Mouse (Mus musculus): ENCODE results near the gene Slc17a2. TPM values are rescaled to one million over a fixed set of nuclear protein-coding genes. Genes with fewer than 3 reads are reported as not detected.

Slc17a2 gene
- 1.4 and 3.4 TPM in 2 replicates for polyA plus RNA-seq (2015; fragmentation: Nextera tagmentation; extraction: Ambion mirVana)

- H3K9ac ChIP-seq (replicated peaks; ENCODE audit: low read depth), result no peak within 1 kb of the TSS
These were observed at the start of gene Slc17a2 for GRCm38 (mm10) chr13:23806422-23807052. Slc17a2 (plus strand) TSS chr13:23806993.

DNA sequence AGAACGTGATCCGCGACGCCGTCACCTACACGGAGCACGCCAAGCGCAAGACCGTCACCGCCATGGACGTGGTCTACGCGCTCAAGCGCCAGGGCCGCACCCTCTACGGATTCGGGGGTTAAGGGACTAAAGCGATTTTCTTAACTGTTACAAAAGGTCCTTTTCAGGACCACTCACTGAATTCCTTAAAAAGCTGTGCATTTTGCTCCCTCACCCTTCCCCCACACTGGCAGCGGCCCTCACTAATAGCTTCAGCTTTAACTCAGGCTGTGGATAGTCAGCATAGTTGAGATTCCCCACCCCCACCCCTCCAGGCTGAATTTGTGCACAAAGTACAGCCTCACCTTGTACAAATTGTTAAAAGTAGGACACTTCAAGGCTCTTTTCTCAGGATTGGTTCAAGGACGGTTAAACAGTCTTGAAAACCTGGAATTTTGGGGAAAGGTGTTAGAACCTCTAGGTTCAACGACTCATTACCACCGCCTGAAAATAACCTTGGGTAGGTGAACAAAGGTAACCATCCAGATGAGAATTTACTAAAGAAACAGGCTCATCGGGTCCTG lies 49.5 kb upstream of the Slc17a2 start:
- ATAC-seq, result peak; percentile 29
- peak overlapping the region; percentile 12; the same call in 1 of the 2 replicates for H3K9ac ChIP-seq (replicated peaks; ENCODE audit: low read depth)
- WGBS, result under 1% methylated on average over 15 of the region's 23 CpGs
- H3K4me3 ChIP-seq (ENCODE audit: low read depth, low read length), result peak overlapping the region; percentile 31
- peaks cover 4% of the 10 kb centered on the region; the same call in 1 of the 2 replicates for H3K4me1 ChIP-seq (ENCODE audit: insufficient read depth, low read depth, low read length)
- H3K36me3 ChIP-seq (ENCODE audit: insufficient read depth, low read length), result no peaks in the 10 kb centered on the region
- H3K27ac ChIP-seq (ENCODE audit: low read length), result peak overlapping the region; percentile 85
- peak; percentile 76 for DNase-seq (ENCODE audit: low spot score)
- H3K27me3 ChIP-seq (replicated peaks; ENCODE audit: insufficient read depth, low read length), result no peaks in the 10 kb centered on the region
- TF ChIP-seq EP300 (IDR thresholded peaks at IDR 0.05) (peak; percentile 62), CTCF (IDR thresholded peaks at IDR 0.05) (no peak)
- H3K9me3 ChIP-seq (ENCODE audit: low read length), result no peaks in the 10 kb centered on the region
- H3K4me2 ChIP-seq (replicated peaks; ENCODE audit: low read depth, low read length), result peak overlapping the region; percentile 56

More at GRCm38 (mm10) chr13:23806422-23807052, at the start of gene Slc17a2:
- no peak within 1 kb of the TSS for H3K4me3 ChIP-seq (ENCODE audit: low read depth, low read length)
- no peaks in the 10 kb centered on the region for H3K27me3 ChIP-seq (replicated peaks; ENCODE audit: insufficient read depth, low read length)
- no peak for TF ChIP-seq CTCF (IDR thresholded peaks at IDR 0.05)
- TF ChIP-seq EP300 (IDR thresholded peaks at IDR 0.05), result peak; percentile 34; the same call in 1 of the 2 replicates
- H3K36me3 ChIP-seq (ENCODE audit: insufficient read depth, low read length), result no peaks in the 10 kb centered on the region
- no peak within 1 kb of the TSS for H3K27ac ChIP-seq (ENCODE audit: low read length)
- H3K4me2 ChIP-seq (replicated peaks; ENCODE audit: low read depth, low read length), result no peak within 1 kb of the TSS
- H3K9me3 ChIP-seq (ENCODE audit: low read length), result no peaks in the 10 kb centered on the region
- WGBS, result 56% methylated on average over 15 of the region's 15 CpGs
- DNase-seq (ENCODE audit: low spot score), result peak; percentile 49
- H3K4me1 ChIP-seq (ENCODE audit: insufficient read depth, low read depth, low read length), result no peaks in the 10 kb centered on the region
- ATAC-seq, result peak; percentile 82

DNA sequence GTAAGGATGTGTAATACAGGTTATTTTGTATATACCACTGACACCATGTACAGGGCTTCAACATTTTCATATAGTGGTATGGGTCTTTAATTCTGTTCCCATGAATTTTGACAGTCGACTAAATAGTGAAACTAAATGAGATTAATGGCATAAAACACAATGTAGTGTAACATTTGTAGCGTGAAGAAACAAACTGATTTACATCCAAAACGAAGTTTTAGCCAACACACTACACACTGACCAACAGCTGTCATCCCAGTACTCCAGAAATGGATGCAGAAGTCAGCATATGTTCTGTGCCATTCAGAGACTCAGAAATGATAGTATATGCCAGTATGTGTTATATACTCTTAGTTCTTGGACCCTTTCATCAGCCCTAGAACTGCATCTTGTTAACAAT lies 48.9 kb upstream of the Slc17a2 start:
- peak overlapping the region; percentile 85; the same call in 1 of the 2 replicates for H3K27ac ChIP-seq (ENCODE audit: low read length)

GRCm38 (mm10) chr13:23759251-23759771 lies 47.5 kb upstream of the Slc17a2 start:
- H3K27me3 ChIP-seq (replicated peaks; ENCODE audit: insufficient read depth, low read length), result no peaks in the 10 kb centered on the region
- H3K9ac ChIP-seq (replicated peaks; ENCODE audit: low read depth), result no peak overlapping the region
- TF ChIP-seq EP300 (IDR thresholded peaks at IDR 0.05), result no peak
- TF ChIP-seq CTCF (IDR thresholded peaks at IDR 0.05), result no peak
- no peak overlapping the region for H3K4me2 ChIP-seq (replicated peaks; ENCODE audit: low read depth, low read length)
- no peak overlapping the region for H3K27ac ChIP-seq (ENCODE audit: low read length)
- no peaks in the 10 kb centered on the region for H3K9me3 ChIP-seq (ENCODE audit: low read length)
- no peaks in the 10 kb centered on the region for H3K36me3 ChIP-seq (ENCODE audit: insufficient read depth, low read length)
- DNase-seq (ENCODE audit: low spot score) (no peak), ATAC-seq (no peak)
- WGBS, result 85% methylated on average over 3 of the region's 3 CpGs
- no peak overlapping the region for H3K4me3 ChIP-seq (ENCODE audit: low read depth, low read length)
- H3K4me1 ChIP-seq (ENCODE audit: insufficient read depth, low read depth, low read length), result peaks cover 10% of the 10 kb centered on the region

More for the DNA sequence above, 48.9 kb upstream of the Slc17a2 start:
- TF ChIP-seq CTCF (IDR thresholded peaks at IDR 0.05), result no peak
- no peak for TF ChIP-seq EP300 (IDR thresholded peaks at IDR 0.05)
- Histone ChIP-seq H3K9ac (replicated peaks; ENCODE audit: low read depth) (no peak overlapping the region), H3K4me3 (ENCODE audit: low read depth, low read length) (no peak overlapping the region), H3K36me3 (ENCODE audit: insufficient read depth, low read length) (no peaks in the 10 kb centered on the region), H3K27me3 (replicated peaks; ENCODE audit: insufficient read depth, low read length) (no peaks in the 10 kb centered on the region), H3K4me1 (ENCODE audit: insufficient read depth, low read depth, low read length) (peaks cover 4% of the 10 kb centered on the region; the same call in 1 of the 2 replicates), H3K4me2 (replicated peaks; ENCODE audit: low read depth, low read length) (no peak overlapping the region), H3K9me3 (ENCODE audit: low read length) (no peaks in the 10 kb centered on the region)
- no peak for ATAC-seq
- WGBS, result 46% methylated on average over 3 of the region's 3 CpGs
- peak; percentile 4 for DNase-seq (ENCODE audit: low spot score)

DNA sequence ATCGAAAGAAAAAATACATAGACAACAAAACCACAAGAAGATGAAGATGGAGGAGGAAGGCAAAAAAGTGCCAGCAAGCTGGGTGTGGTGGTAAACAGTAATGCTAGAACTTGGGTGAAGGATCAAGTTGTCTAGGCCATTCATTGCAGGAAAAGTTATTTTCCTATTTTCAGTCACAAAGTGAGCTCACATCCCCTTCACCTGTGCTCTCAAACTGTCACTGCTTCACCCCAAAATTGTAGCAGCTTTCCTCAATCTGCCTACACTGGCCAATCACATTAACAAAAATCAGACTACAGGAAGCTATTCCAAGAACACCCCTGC lies 46.9 kb upstream of the Slc17a2 start:
- ATAC-seq (no peak), DNase-seq (ENCODE audit: low spot score) (no peak)
- H3K9ac ChIP-seq (replicated peaks; ENCODE audit: low read depth), result no peak overlapping the region
- H3K4me2 ChIP-seq (replicated peaks; ENCODE audit: low read depth, low read length), result no peak overlapping the region; the same call in 1 of the 2 replicates
- WGBS, result 50% methylated on average over 1 of the region's 1 CpGs
- no peak overlapping the region for H3K4me3 ChIP-seq (ENCODE audit: low read depth, low read length)
- no peaks in the 10 kb centered on the region for H3K9me3 ChIP-seq (ENCODE audit: low read length)
- H3K27me3 ChIP-seq (replicated peaks; ENCODE audit: insufficient read depth, low read length), result no peaks in the 10 kb centered on the region
- TF ChIP-seq CTCF (IDR thresholded peaks at IDR 0.05) (no peak), EP300 (IDR thresholded peaks at IDR 0.05) (no peak)
- H3K27ac ChIP-seq (ENCODE audit: low read length), result no peak overlapping the region
- H3K36me3 ChIP-seq (ENCODE audit: insufficient read depth, low read length), result no peaks in the 10 kb centered on the region
- H3K4me1 ChIP-seq (ENCODE audit: insufficient read depth, low read depth, low read length), result peaks cover 12% of the 10 kb centered on the region

DNA sequence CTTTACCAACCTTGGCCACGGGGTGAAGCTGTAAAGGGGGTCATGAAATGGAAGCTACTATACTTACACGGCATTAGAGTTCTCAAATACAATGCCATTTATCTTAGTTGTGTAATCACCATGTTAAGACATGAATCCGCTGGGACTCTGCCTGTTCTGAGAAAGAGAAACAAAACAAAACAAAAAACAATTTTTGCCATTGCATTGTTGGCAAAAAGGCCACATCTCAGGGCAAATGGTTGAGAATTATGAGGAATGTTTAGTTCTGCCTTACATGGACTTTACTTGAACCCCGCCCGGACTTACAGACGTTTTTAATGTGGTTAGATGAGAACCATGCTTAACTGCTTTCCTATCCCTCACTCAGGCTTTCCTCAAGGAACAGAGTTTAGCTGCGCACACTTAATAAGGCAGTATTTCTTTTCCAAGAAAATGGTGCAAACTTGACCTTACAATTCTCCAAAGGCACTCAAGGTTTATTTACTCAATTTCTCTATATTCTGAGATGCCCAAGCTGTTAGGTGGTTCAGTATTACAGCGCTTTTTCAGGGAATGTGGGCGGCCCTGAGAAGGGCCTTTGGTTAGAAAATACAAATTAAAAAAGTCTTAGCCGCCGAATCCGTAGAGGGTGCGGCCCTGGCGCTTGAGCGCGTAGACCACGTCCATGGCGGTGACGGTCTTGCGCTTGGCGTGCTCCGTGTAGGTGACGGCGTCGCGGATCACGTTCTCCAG lies 46.4 kb upstream of the Slc17a2 start:
- H3K4me2 ChIP-seq (replicated peaks; ENCODE audit: low read depth, low read length), result peak overlapping the region; percentile 75
- no peaks in the 10 kb centered on the region for H3K36me3 ChIP-seq (ENCODE audit: insufficient read depth, low read length)
- DNase-seq (ENCODE audit: low spot score) (peak; percentile 81), ATAC-seq (peak; percentile 1; the same call in 1 of the 2 replicates)
- peak overlapping the region; percentile 81 for H3K27ac ChIP-seq (ENCODE audit: low read length)
- peaks cover 12% of the 10 kb centered on the region for H3K4me1 ChIP-seq (ENCODE audit: insufficient read depth, low read depth, low read length)
- peak overlapping the region; percentile 34; the same call in 1 of the 2 replicates for H3K9ac ChIP-seq (replicated peaks; ENCODE audit: low read depth)
- H3K9me3 ChIP-seq (ENCODE audit: low read length), result no peaks in the 10 kb centered on the region
- 2% methylated on average over 20 of the region's 27 CpGs for whole genome bisulfite sequencing
- H3K4me3 ChIP-seq (ENCODE audit: low read depth, low read length), result peak overlapping the region; percentile 49
- H3K27me3 ChIP-seq (replicated peaks; ENCODE audit: insufficient read depth, low read length), result no peaks in the 10 kb centered on the region
- TF ChIP-seq EP300 (IDR thresholded peaks at IDR 0.05) (no peak), CTCF (IDR thresholded peaks at IDR 0.05) (peak; percentile 44)
